Mouse (Mus musculus) erythroblast, embryonic 14.5 days (primary cell): ENCODE measurements around the gene Recql5. TPM values are rescaled to one million over a fixed set of nuclear protein-coding genes. Genes with fewer than 3 reads are reported as not detected.
A peak's percentile ranks its signal among the peaks of the same experiment; 100 is the strongest.
"Not testable (repeated sequence)": the region's sequence is repeated elsewhere in the genome, so short reads cannot be mapped to it uniquely, and the experiment has no call there.

Experiments used
- H3K27me3 ChIP-seq: 2 replicates; pipeline ENCODE4 v1.6.1; 2012; ENCODE audit warnings: inconsistent platforms; ENCODE audit not compliant: control insufficient read depth
- H3K36me3 ChIP-seq: 2 replicates; pipeline ENCODE4 v1.6.1; 2012; ENCODE audit warnings: mild to moderate bottlenecking, inconsistent platforms; ENCODE audit not compliant: control insufficient read depth
- H3K4me1 ChIP-seq: 2 replicates; pipeline ENCODE4 v1.6.1; 2012; ENCODE audit warnings: inconsistent platforms; ENCODE audit not compliant: control insufficient read depth
- H3K4me3 ChIP-seq: replicated peaks from 2 replicates; pipeline ENCODE3; 2012; ENCODE audit warnings: moderate library complexity, mild to moderate bottlenecking, inconsistent platforms
- H3K9me3 ChIP-seq: 2 replicates; pipeline ENCODE4 v1.6.1; 2012; ENCODE audit warnings: low read length, inconsistent platforms, mixed read lengths; ENCODE audit not compliant: control insufficient read depth
- GATA1 ChIP-seq: IDR thresholded peaks from 2 replicates; pipeline ENCODE4 v1.6.1; 2012; ENCODE audit warnings: low read length, inconsistent platforms, mixed read lengths
- TAL1 ChIP-seq: IDR thresholded peaks from 3 replicates; pipeline ENCODE4 v1.6.1; 2012; ENCODE audit warnings: low read length, inconsistent platforms, mixed read lengths
- polyA plus RNA-seq: library from polyadenylated mRNA; stranded (reverse); fragments of >175 nt; gene quantifications from 2 replicates; pipeline ENCODE4 v1.2.3, GENCODE M21; 2012

Gene Recql5
- polyA plus RNA-seq, 1 experiment = 1.4 TPM

DNA sequence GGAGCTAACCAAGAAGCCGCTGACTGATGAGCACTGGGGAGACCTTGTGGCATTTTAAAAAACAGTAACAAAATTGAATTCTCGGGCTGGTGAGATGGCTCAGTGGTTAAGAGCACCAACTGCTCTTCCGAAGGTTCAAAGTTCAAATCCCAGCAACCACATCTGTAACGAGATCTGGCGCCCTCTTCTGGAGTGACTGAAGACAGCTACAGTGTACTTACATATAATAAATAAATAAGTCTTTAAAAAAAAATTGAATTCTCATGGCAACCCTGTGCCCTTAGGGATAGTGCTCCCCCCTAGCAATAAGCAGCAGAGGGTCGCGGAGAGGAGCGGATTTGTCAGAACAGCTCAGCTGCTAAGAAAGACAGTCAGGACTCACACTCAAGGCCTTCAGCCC is 69.4 kb downstream of the Recql5 start:
- Histone ChIP-seq H3K9me3 (peaks cover 4% of the 10 kb centered on the region; the same call in 1 of the 2 replicates), H3K4me3 (no peak overlapping the region), H3K27me3 (peaks cover 51% of the 10 kb centered on the region), H3K36me3 (no peaks in the 10 kb centered on the region), H3K4me1 (peaks cover 12% of the 10 kb centered on the region)
- no peak for TF ChIP-seq TAL1
- no peak for TF ChIP-seq GATA1

DNA sequence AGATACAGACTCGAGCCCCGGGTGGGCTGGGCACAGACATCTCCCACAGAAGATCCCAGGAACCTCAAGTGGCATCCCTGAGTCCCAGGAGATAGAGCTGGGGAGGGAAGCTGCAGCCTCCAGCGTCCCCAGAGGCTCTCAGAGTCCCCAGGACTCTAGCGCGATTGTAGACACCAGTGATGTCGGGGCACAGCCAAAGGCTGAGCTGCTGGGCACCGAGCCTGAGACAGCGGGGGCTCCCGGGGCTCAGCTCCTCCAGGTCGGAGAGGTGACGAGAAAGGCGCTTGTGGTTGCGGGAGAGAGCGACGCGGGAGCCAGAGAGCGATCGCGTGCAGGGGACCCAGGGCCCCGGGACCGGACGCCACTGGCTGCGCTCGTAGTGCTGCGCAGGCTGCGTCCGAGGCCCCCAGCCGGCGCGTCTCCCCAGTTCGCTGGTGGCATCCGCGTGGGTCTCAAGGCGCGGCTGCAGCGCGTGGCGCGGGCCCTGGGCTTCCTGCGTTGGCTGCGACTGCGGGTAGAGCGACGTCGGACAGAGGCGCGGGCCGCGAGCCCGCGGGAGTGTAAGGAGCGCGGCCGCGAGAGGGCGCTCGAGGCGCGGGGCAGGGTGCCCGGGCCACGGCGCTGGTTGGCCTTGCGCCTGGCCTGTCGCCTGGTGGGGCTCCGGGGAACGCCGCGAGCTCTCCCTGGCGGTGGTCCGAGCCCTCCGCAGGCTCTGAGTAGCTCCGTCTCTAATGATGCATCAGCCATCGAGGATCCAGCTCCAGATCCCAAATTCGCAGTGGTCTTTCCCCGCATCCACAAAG is 73.9 kb downstream of the Recql5 start:
- Histone ChIP-seq H3K27me3 (peaks cover 68% of the 10 kb centered on the region), H3K9me3 (peaks cover 12% of the 10 kb centered on the region; the same call in 1 of the 2 replicates), H3K4me1 (peaks cover 14% of the 10 kb centered on the region), H3K4me3 (peak overlapping the region; percentile 3), H3K36me3 (peaks cover 9% of the 10 kb centered on the region)
- TF ChIP-seq GATA1 (no peak), TAL1 (no peak)

DNA sequence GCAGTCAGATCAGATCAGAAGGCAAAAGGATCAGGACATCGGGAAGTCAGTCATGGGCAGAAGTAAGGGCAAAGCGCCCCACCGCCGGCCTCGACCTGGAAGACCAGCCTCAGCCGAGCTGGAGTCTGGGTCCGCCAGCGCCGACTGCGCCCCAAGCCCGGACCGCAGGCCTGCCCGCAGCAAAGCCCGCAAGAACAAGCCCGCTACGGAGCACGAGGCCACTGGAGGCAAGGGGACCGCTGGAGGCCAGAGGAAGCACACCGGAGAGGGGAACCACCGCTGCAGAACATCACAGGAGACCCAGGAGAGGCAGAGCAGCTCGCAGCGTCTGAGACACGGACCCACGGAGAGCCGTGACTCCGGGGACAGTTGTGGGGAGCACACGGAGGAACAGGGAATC is 74.9 kb downstream of the Recql5 start, which contains the start of gene Myo15b:
TSS of gene Myo15b (plus strand) at position 53 of the 400 bp plus-strand sequence.
- H3K4me3 ChIP-seq = peak within 1 kb of the TSS; percentile 3
- H3K9me3 ChIP-seq = peaks cover 12% of the 10 kb centered on the region; the same call in 1 of the 2 replicates
- H3K27me3 ChIP-seq = peaks cover 68% of the 10 kb centered on the region
- H3K36me3 ChIP-seq = peaks cover 18% of the 10 kb centered on the region
- H3K4me1 ChIP-seq = peaks cover 14% of the 10 kb centered on the region
- TF ChIP-seq TAL1 (no peak), GATA1 (no peak)

DNA sequence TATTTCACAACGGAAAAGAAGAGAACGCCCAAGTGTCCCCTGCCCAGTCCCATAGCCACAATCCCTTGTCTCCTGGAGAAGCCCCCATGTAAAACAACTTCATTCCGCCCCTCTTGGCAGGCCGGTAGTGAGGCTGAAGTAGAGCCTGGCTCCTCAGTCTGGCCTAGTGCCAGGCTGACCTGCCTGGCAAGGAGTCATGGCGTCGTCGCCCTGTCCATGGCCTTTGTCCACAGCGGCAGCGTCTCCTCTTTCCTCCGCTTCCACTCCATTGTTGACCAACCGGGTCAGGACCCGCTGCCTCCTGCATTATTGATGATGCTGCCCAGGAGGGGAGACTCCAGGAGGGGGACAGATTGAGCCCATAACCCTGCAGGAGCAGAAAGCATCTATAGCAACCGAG is 75.3 kb downstream of the Recql5 start:
- TF ChIP-seq TAL1 (no peak), GATA1 (no peak)
- peaks cover 23% of the 10 kb centered on the region for H3K36me3 ChIP-seq
- peaks cover 12% of the 10 kb centered on the region; the same call in 1 of the 2 replicates for H3K9me3 ChIP-seq
- no peak overlapping the region for H3K4me3 ChIP-seq
- peaks cover 63% of the 10 kb centered on the region for H3K27me3 ChIP-seq
- H3K4me1 ChIP-seq = peaks cover 14% of the 10 kb centered on the region

DNA sequence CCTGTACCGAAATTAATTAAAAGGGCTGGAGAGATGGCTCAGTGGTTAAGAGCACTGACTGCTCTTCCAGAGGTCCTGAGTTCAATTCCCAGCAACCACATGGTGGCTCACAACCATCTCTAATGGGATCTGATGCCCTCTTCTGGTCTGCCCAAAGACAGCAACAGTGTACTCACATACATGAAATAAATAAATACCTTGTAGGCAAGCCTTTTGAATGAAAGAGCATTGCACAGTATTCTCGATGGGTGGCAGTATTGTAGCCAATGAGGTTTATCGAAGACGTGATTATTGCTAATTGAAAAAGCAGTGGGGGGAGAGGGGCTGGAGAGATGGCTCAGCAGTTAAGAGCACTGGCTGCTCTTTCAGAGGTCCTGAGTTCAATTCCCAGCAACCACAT is 76.1 kb downstream of the Recql5 start:
- H3K36me3 ChIP-seq = peaks cover 28% of the 10 kb centered on the region
- not testable (repeated sequence) for H3K4me3 ChIP-seq
- H3K27me3 ChIP-seq = peaks cover 56% of the 10 kb centered on the region
- H3K9me3 ChIP-seq = peaks cover 12% of the 10 kb centered on the region; the same call in 1 of the 2 replicates
- peaks cover 14% of the 10 kb centered on the region for H3K4me1 ChIP-seq

DNA sequence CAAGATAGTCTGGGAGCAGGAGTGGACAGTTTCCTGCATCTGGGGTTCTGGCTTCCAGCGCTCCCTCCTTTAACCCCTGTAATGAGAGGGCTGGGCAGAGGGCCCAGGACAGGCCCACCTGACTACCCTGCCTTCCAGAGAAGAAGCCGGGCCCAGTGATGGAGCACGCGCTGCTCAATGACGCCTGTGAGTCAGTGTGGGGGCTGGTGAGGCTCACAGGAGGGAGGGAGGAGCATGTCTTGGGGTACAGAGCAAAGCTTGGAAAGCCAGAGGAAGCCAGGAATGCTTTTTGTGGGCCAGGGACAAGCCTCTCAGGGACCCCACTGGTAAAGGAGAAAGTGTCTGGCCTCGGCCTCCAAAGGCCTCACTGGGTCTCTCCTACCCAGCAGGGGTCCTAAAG is 78.6 kb downstream of the Recql5 start:
- Histone ChIP-seq H3K36me3 (peaks cover 50% of the 10 kb centered on the region), H3K27me3 (peaks cover 31% of the 10 kb centered on the region), H3K4me3 (no peak overlapping the region), H3K4me1 (peaks cover 10% of the 10 kb centered on the region), H3K9me3 (peaks cover 20% of the 10 kb centered on the region)
- no peak for TF ChIP-seq GATA1

DNA sequence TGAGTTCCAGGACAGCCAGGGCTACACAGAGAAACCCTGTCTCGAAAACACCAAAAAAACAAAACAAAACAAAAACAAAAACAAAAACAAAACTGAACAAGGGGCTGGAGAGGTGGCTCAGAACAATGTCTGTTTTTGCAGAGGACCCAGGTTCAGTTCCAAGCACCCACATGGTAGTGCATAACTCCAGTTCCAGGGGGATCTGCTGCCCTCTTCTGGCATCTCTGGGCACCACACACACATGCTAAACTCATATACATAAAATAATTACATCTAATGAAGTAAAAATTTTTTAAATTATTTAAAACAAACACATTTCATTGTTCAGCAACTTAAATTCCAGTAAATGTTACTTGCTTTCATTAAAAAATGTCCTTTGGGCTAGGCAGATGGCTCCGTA is 87.5 kb downstream of the Recql5 start:
- peaks cover 8% of the 10 kb centered on the region; the same call in 1 of the 2 replicates for H3K9me3 ChIP-seq
- peaks cover 63% of the 10 kb centered on the region for H3K36me3 ChIP-seq
- no peak overlapping the region for H3K4me3 ChIP-seq
- TF ChIP-seq TAL1 (no peak), GATA1 (no peak)
- no peaks in the 10 kb centered on the region for H3K27me3 ChIP-seq
- H3K4me1 ChIP-seq = peaks cover 40% of the 10 kb centered on the region

DNA sequence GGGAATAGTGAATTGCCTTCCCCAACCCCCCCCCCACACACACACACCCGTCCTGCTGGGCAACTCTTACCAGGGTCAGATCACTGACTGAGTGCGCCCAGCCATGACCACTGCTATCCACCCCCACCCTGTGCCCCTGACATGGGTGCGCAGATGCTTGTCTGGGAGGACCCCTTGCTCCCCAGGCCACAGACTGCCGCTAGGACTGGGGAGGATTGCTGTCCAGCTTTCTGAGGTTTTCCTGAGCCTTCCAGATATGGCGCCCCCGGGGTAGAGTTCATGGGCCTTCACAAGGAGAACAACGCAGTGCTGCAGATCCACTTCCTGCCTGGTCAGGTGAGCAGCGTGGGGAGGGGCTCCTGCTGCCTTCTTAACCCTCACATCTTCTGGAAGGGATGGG is 89.0 kb downstream of the Recql5 start:
- H3K36me3 ChIP-seq = peaks cover 52% of the 10 kb centered on the region
- TF ChIP-seq GATA1 (no peak), TAL1 (no peak)
- no peaks in the 10 kb centered on the region for H3K27me3 ChIP-seq
- H3K9me3 ChIP-seq = peaks cover 2% of the 10 kb centered on the region; the same call in 1 of the 2 replicates
- peaks cover 51% of the 10 kb centered on the region for H3K4me1 ChIP-seq
- H3K4me3 ChIP-seq = no peak overlapping the region

DNA sequence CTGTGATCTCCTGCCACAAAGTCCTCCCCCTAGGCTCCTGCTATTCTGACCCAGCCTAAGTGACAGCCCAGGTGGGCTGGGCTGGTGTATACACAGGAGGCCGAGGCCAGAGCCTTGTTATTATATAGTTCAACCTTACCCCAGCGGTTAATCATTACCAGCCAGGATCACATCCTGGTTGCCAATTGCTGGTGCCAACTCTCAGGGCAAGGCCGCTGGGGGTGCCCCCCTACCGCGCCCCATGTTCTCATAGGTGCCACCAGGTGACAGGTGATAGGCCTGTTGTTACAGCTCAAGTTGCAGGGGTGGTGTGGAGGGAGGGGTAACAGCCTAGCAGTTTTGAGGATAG is 89.4 kb downstream of the Recql5 start:
- TF ChIP-seq GATA1 (no peak), TAL1 (no peak)
- Histone ChIP-seq H3K4me1 (peaks cover 55% of the 10 kb centered on the region), H3K27me3 (no peaks in the 10 kb centered on the region), H3K36me3 (peaks cover 49% of the 10 kb centered on the region), H3K9me3 (peaks cover 2% of the 10 kb centered on the region; the same call in 1 of the 2 replicates), H3K4me3 (no peak overlapping the region)
